Mouse (Mus musculus): ENCODE results near the gene Sbf2.
"Not testable (repeated sequence)": the region's sequence is repeated elsewhere in the genome, so short reads cannot be mapped to it uniquely, and the experiment has no call there.

Sbf2 gene

DNA sequence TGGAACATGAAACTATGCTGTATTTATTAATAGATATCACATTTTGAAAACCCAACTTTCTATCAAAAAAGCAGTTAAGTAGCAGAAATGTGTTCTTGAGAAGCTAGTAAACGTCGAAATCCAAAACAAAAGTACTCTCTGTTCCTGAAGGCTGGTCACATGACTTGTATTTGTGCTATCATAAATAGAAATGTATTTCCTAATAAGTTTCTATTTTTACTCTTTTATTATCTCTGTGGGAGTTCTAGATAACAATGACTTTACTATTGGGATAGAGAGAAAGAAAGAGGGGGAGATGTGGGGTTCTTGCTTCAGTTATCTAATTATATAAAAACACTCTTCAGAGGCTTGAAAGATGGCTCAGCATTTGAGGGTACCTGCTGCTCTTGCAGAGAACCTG, 29.5 kb downstream of the Sbf2 start:
- no peak for DNase-seq (ENCODE audit: low read depth in 2 of 2, low spot score in 2 of 2)

DNA sequence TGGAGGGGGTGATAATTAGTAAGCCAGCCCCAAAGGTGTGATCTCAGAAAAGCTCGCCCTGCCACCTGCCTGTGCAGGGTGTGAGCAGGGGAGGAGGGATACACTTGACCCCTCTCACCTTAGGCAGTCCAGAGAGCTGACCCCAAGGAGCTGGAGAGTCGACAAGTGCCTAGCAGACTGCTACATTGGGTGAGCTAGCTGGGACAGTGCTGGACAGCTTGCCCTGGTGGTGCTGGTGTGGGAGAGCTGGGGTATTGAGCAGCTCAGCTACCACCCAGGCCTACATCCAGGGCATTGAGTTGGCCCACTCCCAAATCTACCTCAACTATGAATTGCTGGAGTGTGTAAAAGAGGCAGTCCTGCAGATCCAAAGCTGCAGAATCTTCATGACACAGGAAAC, 30.6 kb downstream of the Sbf2 start:
- DNase-seq (ENCODE audit: low read depth in 2 of 2, low spot score in 2 of 2) = no peak

DNA sequence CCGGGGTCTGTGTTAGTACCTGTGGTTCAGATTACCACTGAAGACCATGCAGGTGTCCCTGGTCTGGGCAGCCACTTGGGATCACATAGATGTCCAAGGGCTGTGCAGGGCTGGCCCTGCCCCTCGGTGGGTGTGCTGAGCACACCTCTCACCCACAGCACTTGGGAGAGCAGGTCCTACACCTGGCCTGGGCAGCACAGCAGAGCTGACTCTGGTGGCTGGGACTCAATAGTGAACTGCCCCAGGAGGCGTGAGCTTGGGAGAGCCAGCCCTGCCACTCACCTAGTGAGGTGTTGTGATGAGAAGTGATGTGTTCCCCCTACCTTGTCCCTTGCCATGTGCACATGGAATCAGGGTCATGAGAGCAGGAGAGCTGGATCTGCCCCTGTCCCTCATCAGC, 31.0 kb downstream of the Sbf2 start:
- DNase-seq (ENCODE audit: low read depth in 2 of 2, low spot score in 2 of 2) = no peak

DNA sequence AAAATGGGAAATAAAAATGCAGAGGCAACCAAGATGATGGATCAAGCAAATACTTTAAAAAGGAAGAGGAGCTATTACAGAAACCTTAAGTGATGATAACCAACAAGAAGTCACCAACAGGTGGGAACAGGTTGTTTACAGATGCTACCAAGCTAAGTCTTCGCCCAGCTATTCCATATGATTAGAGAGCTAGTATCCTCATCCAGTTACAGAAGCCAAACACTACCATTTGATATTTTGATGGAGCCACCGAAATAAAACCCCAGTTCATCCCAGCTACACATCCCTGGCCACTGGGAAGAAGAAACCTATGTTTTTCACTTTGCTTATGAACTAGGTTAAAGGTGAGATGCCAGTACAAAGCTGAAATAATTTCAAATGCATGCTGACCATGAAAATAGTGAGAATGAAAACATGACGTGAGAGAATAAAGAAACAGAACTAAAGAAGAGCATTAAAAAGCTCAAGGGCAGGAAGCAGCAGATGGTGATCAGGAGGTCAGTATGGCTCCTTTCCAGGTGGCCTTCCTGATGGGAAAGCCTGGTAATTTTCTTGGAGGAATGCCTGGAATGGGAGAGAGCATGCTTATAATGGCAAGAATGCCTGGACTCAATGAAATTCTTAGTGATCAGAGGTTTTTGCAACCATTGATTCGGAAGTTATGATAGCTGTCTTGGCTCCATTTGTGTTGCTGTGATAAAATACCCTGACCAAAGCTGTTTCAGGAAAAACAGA, 48.7 kb downstream of the Sbf2 start:
- DNase-seq (ENCODE audit: low read depth in 2 of 2, low spot score in 2 of 2) = no peak

DNA sequence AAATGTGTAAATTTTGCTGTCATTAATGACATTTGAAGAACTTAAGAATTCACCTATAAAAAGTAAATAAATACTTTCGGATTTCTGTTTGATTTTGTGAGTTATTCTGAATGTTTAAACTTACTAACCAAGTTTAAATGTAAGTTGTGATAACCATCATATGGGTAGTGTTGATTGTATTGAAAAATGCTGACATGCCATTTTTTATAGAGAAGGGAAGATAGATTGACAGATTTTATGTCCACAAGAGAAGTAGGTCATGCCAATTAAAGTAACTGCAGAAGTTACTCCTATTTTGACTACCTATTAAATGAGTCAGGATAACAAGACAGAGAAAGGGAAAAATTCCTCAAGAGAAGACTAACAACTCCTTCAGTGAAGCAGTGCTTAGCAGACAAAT, 53.1 kb downstream of the Sbf2 start:
- DNase-seq (ENCODE audit: low read depth in 2 of 2, low spot score in 2 of 2) = no peak

DNA sequence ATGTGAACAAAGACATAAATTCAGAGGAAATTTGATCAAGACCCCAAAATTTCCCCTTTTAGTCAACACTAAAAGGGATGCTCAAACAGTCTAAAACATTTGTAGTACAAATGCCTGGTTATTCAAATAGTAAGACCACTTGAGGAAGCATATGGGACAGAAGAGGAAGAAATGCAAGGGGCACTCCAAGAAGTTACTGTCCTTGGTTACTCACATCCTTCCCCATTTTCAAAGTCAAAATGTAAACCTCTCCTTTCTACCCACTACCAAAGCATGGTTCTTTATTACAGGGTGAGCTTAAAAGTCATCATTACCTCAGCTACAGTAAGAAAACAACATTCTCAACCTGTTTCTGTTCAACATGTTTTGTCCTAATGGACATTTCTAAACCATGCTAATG, 57.7 kb downstream of the Sbf2 start:
- no peak for DNase-seq (ENCODE audit: low read depth in 2 of 2, low spot score in 2 of 2)

DNA sequence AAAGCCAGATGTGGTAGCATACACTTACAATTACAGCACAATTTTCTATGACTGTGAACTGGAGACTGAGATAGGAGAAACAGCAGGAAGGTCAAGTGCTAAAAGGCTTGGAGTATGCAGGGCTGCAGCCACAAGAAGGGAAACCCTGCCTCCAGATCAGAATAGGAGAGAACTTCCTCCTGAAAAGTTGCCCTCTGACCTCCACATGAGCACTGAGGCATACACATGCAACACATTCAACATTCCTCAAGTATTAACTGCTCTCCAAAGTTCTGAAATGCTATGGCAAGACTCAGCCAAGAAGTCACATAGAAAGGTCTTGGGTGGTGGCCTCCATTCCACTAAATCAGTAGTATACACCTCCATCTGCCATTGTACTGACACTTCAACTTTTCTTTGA, 58.5 kb downstream of the Sbf2 start:
- no peak for DNase-seq (ENCODE audit: low read depth in 2 of 2, low spot score in 2 of 2)

DNA sequence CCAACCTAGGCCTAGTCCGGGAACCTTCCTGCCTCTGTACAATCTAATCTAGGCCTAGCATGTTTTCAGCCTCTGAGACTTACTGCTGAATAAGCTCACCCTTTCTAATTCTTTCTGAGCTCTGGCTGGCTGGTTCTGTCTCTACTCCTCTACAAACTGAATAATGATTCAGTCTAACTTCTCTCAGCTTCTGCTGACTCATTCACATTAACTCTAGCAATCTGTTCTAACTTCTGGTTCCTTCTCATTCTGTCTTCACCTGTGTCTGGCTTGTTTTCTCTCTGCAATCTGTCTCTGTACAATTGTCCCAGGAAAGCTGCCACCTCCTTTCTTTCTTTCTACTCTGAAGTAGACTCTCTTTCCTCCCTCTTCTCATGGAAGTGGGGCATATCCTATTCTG, 59.5 kb downstream of the Sbf2 start:
- DNase-seq (ENCODE audit: low read depth in 2 of 2, low spot score in 2 of 2) = no peak

DNA sequence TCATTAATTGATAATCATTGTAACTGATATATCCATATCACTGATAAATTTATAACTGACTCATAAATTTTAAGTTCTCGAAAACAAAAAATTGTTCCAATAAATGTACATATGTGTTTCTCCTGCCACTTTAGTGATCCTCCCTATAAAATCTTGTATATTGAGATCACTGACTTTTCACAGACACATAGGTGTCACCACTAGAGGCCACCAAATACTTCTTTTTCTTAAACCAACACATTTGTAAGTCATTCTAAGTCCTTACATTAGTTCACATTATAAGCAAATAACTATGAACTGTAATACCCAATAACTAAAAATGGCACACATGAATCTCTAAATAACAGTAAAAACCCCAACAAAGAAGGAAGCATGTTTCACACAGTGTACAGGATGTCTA, 66.5 kb downstream of the Sbf2 start:
- no peak for DNase-seq (ENCODE audit: low read depth in 2 of 2, low spot score in 2 of 2)

DNA sequence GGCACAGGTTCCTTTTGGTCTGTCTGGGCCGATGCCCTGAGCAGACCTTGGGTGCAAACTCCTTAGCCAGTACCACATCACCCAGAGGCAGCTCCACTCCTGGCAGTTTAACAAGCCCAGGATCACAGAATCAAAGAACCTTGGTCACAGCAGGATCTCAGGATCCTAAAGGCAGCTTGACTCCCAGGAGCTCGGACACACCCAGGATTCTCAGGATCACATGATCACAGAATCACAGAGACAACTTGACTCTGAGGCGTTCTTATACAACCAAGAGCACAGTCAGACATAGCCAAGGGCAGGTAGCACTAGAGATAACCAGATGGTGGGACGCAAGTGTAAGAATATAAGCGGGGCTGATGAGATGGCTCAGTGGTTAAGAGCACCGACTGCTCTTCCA, 71.4 kb downstream of the Sbf2 start:
- no peak for DNase-seq (ENCODE audit: low read depth in 2 of 2, low spot score in 2 of 2)

DNA sequence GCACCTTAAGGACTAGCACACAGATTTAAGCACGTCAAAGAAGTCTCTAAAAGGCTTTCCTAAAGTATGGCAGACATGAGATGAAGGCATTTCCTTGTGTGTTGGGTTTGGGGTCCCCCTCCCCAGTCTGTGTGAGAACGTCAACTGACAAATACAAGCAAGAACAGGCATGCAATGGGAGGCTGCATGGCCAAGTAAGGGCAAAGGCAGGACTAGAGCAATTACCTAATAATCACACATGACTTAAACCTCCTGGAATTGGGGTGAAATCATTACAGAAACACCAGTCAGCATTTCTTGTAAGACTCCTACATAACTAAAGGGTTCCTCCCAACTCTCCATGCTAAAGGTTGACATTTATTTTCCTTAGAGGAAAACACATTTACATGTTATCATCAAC, 75.5 kb downstream of the Sbf2 start:
- DNase-seq (ENCODE audit: low read depth in 2 of 2, low spot score in 2 of 2) = no peak

DNA sequence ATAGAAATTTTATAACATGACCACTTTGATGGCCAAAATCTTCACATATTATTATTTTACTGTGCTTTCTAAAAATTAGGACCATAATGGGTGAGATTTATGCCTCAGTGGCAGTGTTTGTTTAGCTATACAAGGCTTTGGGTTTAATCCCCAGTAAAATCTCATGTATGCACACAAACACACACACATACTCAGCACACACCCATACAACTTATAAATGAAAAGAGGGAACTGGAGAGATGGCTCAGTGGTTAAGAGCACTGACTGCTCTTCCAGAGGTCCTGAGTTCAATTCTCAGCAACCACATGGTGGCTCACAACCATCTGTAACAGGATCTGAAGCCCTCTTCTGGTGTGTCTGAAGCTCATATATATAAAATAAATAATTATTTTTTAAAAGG, 84.4 kb downstream of the Sbf2 start:
- DNase-seq (ENCODE audit: low read depth in 2 of 2, low spot score in 2 of 2) = not testable (repeated sequence)

DNA sequence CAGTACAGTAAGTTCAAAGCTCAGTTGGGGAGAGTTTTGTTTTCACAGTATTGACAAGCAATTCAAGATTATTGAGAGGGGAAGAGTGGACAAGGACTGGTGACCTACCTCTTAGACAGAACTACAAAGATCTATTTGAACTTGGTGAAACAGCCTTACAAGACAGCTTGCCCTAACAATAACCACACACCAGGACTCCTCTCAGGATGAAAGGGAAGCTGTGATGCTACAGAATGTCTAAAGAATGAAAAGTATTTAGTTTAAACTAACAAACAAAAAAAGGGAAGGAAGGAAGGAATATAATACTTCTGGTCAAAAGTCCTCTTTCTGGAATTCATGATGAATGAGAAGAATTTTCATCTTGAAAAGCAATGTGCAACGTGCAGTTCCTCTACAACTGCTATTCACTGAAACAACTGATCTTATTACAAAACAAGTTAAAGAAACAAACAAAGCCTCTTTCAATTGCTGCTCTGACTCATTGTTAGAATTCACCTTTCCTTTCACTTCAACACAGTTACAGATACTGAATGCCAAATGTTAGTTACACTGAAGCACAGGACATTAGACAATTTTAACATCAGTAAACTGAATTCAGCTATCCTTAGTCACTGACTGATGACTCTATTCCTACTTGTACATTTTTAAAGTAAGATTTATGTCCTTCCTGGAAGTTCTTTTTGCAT, 89.5 kb downstream of the Sbf2 start:
- no peak for DNase-seq (ENCODE audit: low read depth in 2 of 2, low spot score in 2 of 2)

DNA sequence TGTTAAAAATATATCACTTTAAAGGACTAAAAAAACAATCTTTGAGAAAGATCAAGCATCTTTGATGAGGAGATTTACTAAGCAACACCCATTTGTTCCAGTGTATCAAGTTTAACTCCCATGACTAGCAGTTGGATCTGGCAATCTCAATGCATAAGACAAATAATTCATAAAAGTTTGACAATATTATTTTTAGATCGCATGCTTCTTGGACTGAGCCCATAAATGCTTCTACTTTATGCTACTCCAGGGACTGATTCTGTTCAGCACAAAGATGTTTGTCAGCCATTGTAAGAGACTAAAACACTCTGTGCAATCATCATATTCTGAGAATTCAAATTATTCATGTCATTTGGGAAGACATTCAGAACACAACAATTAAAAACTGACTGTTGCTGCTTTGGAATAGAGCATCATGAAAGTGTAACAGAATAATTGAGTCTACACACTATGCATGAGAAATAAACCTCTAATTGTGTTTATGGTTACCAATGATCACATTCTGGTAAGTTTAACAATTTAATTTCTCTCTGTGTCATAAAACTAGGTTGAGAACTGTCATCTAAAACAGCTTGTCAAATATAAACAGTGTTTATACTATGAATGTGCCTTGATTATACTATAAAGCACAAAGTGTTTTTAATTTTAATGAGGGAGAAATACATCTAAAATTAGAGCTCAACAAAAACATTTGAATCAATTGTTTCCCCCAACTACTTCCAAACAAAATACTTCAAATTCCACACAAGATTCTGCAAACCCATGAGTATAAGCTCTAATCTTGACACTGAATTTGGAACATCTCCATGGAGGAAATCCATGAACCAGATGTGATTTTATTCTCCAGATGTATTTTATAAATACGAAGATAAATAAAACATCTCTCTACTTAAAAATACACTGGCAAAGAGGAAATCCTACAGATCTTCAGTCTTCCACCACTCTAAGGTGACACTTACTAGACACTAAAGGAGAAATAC, 98.2 kb downstream of the Sbf2 start:
- DNase-seq (ENCODE audit: low read depth in 2 of 2, low spot score in 2 of 2) = no peak

DNA sequence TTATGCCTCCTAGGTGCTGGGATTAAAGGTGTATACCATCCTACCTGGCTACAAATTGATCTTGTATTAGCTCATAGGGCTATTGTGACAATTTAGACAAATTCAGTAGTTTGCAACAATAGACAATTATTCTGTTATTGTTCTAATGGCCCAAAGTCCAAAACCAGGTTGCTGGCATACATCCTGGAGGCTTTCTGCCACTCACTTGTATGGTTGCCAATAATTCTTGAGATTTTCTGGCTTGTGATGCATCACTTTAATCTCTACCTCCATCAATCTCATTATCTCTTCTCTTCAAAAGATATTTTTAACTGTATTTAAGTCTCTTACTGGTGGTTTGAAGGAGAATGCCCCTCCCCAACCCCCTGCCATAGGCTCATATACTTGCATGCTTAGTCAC, 100.6 kb downstream of the Sbf2 start:
- DNase-seq (ENCODE audit: low read depth in 2 of 2, low spot score in 2 of 2) = no peak

DNA sequence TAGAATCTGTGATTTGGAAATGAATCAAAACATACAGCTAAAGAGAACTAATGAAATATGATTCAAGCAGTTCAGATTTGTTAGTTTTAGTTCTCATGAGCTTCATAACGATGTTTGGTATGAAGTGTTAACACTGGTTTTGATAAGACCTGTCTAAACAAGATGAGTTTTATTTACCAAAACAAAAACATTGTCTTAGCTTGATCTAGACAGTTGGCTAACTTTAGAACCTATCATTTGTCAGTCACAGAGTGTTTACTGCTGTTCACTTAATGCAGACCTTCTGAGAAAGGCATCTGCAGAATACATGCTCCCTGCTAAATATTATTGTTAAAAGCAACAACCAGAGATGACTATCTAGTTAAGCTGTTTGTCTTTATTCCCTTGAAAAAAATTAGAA, 116.1 kb downstream of the Sbf2 start:
- DNase-seq (ENCODE audit: low read depth in 2 of 2, low spot score in 2 of 2) = no peak

DNA sequence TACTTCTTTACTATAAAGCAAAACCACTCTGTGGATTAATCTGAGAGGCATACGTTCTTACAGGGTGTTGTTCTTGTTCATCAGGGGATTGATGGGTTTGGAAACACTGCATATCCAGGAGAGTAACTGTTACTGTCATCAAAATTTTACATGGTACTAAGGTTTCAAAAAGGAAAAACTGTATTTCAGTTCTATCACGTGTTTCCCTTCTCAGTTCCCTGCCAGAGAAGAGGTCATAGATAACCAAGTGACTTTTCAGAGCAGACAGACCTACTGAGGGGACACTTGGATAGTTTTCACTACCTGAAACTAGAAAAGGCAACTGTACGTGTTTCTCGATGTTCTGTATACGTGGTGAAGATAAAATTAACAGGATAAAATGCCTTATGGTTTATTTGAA, 123.7 kb downstream of the Sbf2 start:
- DNase-seq (ENCODE audit: low read depth in 2 of 2, low spot score in 2 of 2) = no peak

DNA sequence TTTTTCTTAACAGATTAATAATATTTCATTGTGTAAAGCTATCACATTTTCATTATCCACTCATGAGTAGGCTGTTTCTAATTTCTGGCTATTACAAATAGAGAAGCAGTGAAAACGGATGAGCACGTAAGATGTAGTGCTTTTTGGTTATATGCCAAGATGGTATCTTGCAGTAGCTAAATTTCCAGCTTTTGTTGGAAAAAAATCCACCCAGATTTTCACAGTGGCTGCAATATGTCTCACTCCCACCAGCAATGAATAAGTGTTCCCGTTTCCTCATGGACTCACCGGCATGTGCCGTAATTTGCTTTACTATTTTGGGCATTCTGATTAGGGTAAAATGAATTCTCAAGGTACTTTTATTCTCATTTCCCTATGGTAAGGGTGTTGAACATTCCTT, 129.7 kb downstream of the Sbf2 start:
- DNase-seq (ENCODE audit: low read depth in 2 of 2, low spot score in 2 of 2) = no peak

DNA sequence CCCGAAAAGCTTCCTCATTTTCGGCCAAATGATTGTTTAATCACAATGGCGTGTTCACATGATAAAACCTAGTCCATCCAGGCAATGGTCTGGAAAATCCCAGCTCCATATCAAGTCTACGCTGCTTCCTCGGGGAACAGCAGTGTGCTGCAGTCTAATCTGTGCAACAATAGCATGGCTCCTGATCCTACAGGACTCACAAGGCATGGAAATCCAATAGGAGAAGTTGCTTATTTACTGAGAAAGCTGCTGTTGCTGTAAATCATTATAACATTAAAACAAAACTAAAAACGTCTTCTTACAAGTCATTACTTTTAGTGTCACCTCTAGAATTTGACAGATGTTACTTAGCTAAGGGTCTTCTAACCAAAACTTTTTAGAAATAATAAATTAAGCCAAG, 143.7 kb downstream of the Sbf2 start:
- no peak for DNase-seq (ENCODE audit: low read depth in 2 of 2, low spot score in 2 of 2)

DNA sequence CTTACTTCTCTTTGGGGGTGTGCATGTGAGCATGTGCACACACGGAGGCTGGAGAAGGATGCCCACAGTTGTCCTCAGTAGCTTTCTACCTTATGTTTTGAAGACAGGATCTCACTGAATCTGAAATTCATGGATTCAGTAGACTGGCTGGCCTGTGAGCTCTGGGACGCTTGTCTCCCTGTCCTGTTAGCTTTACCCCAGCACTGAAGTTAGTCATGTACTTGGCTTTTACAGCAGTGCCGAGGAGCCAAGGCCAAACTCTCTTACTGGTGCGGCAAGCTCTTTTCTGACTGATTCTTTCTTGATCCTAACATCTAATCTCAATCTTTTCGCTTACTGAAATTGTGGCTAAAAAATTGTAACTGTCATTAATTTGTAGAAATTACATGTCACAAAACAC, 151.3 kb downstream of the Sbf2 start:
- no peak for DNase-seq (ENCODE audit: low read depth in 2 of 2, low spot score in 2 of 2)

DNA sequence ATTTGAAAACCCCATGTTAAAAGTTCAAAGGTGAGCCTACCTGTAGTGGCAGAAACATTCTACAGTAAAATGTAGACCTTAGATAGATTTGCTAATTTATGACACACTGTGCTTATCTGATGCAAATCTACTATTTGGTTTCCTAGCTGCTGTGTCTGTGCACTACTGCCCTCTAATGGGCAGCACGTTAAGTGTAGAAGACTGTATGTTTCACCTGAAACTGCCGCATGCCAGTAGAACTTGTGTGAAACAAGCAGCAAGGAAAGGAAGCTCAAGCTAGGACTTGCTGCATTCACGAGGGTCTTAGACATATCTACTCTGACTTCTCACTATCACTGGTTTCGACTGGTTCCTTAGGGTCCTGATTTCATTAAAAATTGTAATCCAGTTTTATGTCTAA, 182.4 kb downstream of the Sbf2 start:
- DNase-seq (ENCODE audit: low read depth in 2 of 2, low spot score in 2 of 2) = peak; percentile 20 to 28

DNA sequence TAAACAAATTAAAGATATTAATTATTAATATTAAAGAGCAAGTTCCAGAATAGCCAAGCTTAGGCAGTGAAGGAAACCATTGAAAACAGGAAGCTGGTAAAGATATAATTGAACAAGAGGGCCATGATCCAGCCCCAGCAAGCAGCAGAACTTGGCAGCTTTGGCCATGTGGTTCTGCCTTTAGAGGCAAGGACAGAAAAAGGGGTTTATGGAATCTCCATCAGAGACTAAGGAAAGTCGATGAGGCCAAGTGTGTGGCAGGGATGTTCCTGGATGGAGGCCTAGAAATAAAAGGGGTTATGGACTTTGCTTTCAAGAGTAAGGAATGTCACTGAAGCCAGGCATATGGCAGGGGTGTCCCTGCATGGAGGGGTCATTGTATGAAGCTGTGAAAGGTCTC, 198.4 kb downstream of the Sbf2 start:
- DNase-seq (ENCODE audit: low read depth in 2 of 2, low spot score in 2 of 2) = no peak

Measured in CD8-positive naive resting alpha-beta T cell, adult 2 months (primary cell).